Mouse (Mus musculus) E14TG2a.4 (cell line): ENCODE measurements at regions not wholly inside any gene's neighbourhood (a gene's known extent, or its start where the extent isn't known, plus 50 kb on each side); places are given as distances from the start of the nearest gene placed in this dataset.

Experiments
- CTCF ChIP-seq: conservative IDR thresholded peaks from 2 replicates; pipeline ENCODE4 v1.5.1; 2014; ENCODE audit warnings: low read length
- NANOG ChIP-seq: IDR thresholded peaks from 2 replicates; pipeline ENCODE4 v1.6.1; 2014; ENCODE audit warnings: borderline replicate concordance, low read length, mixed read lengths
- POU5F1 ChIP-seq: IDR thresholded peaks from 2 replicates; pipeline ENCODE4 v1.6.1; 2014; ENCODE audit warnings: low read length, borderline replicate concordance

- TF ChIP-seq CTCF (no peak), POU5F1 (no peak), NANOG (no peak)
These were observed 934.6 kb downstream of the Tecrl start for GRCm38 (mm10) chr5:82420396-82420795.
